Mouse (Mus musculus) limb, embryonic 10.5 days (tissue): Measurements from ENCODE around the gene Osmr. TPM values are rescaled to one million over a fixed set of nuclear protein-coding genes. Genes with fewer than 3 reads are reported as not detected.
A peak's percentile ranks its signal among the peaks of the same experiment; 100 is the strongest.

ENCODE experiments used
- DNase-seq: peaks from one replicate; pipeline ENCODE4 v3.0.0-alpha.2; 2017; ENCODE audit warnings: low spot score
- H3K27ac ChIP-seq: fragments of 300-500 bp; sonication (generic); 2 replicates; pipeline ENCODE4 v1.5.1; 2016; ENCODE audit warnings: mild to moderate bottlenecking
- H3K27me3 ChIP-seq: fragments of 300-500 bp; sonication (generic); 2 replicates; pipeline ENCODE4 v1.6.1; 2016; ENCODE audit warnings: low read depth, mild to moderate bottlenecking; ENCODE audit not compliant: poor library complexity, severe bottlenecking
- H3K36me3 ChIP-seq: fragments of 300-500 bp; sonication (generic); 2 replicates; pipeline ENCODE4 v1.6.1; 2016; ENCODE audit warnings: mild to moderate bottlenecking, moderate library complexity
- H3K4me1 ChIP-seq: fragments of 300-500 bp; sonication (generic); 2 replicates; pipeline ENCODE4 v1.6.1; 2016
- H3K4me3 ChIP-seq: fragments of 300-500 bp; sonication (generic); 2 replicates; pipeline ENCODE4 v1.5.1; 2016; ENCODE audit warnings: mild to moderate bottlenecking, moderate library complexity
- H3K9me3 ChIP-seq: fragments of 300-500 bp; sonication (generic); replicated peaks from 2 replicates; pipeline ENCODE4 v1.6.1; 2016; ENCODE audit warnings: mild to moderate bottlenecking
- WGBS: fragments of 180-500 bp; shearing (Covaris S2); methylation state at CpG from one replicate; pipeline ENCODE4 v1.1.7; 2016; 5-methylcytosine and 5-hydroxymethylcytosine counted together
- polyA plus RNA-seq: library from polyadenylated mRNA; unstranded; fragments of >200 nt; fragmentation: Nextera tagmentation; extraction: Ambion mirVana; gene quantifications from 2 replicates; pipeline ENCODE4 v1.2.1, GENCODE M21; 2016

The Osmr gene
- polyA plus RNA-seq, 1 experiment from 2014 or later: 0.31 TPM

DNA sequence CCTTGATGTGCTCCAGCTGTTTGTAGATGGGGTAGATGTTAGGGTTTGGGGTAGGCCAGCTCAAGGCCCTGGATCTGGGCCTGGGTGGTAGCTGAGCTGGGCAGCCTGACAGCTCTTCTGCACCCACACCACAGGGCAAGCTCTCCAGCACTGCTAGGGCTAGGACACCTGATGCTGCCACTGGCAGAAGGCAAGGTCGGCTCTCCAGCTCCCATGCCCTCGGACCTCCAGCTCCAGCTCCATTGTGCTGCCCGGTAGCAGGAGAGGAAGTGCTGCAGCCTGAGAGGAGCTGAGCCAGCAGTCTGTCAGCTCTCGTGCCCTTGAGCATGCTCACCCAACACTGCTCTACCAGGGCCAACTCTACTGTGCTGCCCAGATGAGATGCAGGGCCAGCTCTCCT, 8.3 kb upstream of the Osmr start:
- H3K4me1 ChIP-seq: peaks cover 4% of the 10 kb centered on the region; the same call in 1 of the 2 replicates
- no peaks in the 10 kb centered on the region for H3K9me3 ChIP-seq
- no peak for DNase-seq
- H3K27ac ChIP-seq: no peak overlapping the region
- H3K4me3 ChIP-seq: no peak overlapping the region
- WGBS: 89% methylated on average over 4 of the region's 4 CpGs
- H3K27me3 ChIP-seq: no peaks in the 10 kb centered on the region
- H3K36me3 ChIP-seq: no peaks in the 10 kb centered on the region

DNA sequence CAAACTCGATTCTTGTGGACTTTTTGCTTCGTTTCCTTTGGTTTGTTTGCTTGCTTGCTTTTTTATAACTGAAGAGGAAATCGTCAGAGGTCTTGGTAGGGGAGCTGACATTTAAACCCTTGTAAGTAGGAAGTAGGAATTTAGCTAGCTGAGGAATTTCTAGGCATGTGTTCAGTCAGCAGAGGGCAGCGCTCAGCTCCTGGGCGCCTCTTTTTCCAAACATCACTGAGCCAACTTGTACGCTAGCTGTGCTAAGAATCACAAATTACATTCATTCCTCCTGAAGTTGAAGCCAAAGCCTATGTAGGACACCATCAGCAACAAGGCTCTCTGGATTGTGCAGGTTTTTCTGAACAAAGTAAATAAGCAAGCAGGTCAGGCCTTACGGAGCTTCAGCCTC, 7.4 kb upstream of the Osmr start:
- Histone ChIP-seq H3K27me3 (no peaks in the 10 kb centered on the region), H3K36me3 (no peaks in the 10 kb centered on the region), H3K27ac (no peak overlapping the region), H3K9me3 (no peaks in the 10 kb centered on the region), H3K4me3 (no peak overlapping the region), H3K4me1 (peaks cover 4% of the 10 kb centered on the region; the same call in 1 of the 2 replicates)
- DNase-seq: no peak
- 48% methylated on average over 7 of the region's 7 CpGs for WGBS

DNA sequence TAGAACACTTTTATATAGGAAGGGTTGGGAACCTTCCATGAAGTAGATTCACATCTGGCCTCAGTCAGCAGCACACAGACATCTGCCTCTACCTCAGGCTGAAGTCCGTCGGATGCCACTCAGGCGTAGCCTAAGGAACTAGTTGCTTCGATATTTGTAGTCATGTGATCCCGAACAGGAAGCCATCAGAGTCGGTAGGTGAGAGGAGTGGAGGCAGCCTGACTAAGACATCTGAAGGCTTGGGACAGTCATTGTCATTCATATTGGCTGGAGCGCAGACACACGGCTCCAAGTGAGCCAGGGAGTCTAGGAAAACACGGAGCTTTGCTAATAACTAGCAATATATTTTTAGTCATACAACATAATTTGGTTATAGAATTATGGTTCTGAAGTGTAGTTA, 6.4 kb upstream of the Osmr start:
- H3K9me3 ChIP-seq: no peaks in the 10 kb centered on the region
- WGBS: 89% methylated on average over 9 of the region's 9 CpGs
- no peak overlapping the region for H3K4me3 ChIP-seq
- H3K27me3 ChIP-seq: 0 out of 2 replicates have a peak, but pooled peaks cover 4% of the 10 kb centered on the region
- no peaks in the 10 kb centered on the region for H3K36me3 ChIP-seq
- H3K4me1 ChIP-seq: peaks cover 4% of the 10 kb centered on the region; the same call in 1 of the 2 replicates
- H3K27ac ChIP-seq: no peak overlapping the region
- no peak for DNase-seq

DNA sequence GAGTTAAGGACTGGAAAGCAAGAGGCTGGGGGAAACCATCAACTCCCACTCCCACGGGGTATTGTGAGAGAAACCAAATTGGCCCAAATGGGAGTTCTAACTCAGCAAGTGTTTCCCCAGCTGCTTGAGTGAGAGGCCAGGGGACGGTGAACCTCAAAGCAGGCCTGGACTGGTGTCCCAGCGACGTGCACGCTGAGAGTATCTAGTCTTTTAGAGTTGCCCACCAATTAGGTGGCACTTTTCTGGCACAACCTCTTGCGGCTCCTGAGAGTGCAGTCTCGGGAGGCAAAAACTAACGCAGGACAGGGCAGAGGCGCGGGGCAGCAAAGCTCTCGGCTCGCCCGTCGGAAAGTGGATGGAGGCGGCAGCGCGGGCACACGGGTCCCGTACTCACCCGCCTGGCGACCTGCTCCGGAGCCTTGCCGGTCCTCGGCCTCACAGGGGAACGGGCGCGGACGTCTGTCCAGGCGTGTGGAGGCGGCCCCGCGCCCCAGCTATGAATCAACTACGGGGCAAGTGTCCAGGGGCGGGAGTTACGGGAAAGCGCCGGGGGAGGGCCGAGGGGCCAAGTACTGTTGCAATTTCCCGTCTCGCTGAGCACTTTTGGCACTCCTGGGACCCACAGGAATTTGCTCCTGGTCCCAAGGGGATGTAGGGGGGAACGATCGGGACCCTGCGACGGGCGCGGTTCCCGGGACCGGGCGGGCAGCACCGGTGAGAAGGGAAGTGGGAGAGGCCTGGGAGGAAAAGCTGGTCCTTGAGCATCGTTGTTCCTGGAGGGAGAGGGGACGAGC, 765 bp downstream of the Osmr start:
- H3K4me1 ChIP-seq: peaks cover 16% of the 10 kb centered on the region
- peaks cover 50% of the 10 kb centered on the region for H3K27me3 ChIP-seq
- peak overlapping the region; percentile 59 for H3K4me3 ChIP-seq
- H3K36me3 ChIP-seq: no peaks in the 10 kb centered on the region
- no peaks in the 10 kb centered on the region for H3K9me3 ChIP-seq
- WGBS: under 1% methylated on average over 52 of the region's 52 CpGs
- H3K27ac ChIP-seq: peak overlapping the region; percentile 70; the same call in 1 of the 2 replicates
- peak; percentile 59 for DNase-seq

DNA sequence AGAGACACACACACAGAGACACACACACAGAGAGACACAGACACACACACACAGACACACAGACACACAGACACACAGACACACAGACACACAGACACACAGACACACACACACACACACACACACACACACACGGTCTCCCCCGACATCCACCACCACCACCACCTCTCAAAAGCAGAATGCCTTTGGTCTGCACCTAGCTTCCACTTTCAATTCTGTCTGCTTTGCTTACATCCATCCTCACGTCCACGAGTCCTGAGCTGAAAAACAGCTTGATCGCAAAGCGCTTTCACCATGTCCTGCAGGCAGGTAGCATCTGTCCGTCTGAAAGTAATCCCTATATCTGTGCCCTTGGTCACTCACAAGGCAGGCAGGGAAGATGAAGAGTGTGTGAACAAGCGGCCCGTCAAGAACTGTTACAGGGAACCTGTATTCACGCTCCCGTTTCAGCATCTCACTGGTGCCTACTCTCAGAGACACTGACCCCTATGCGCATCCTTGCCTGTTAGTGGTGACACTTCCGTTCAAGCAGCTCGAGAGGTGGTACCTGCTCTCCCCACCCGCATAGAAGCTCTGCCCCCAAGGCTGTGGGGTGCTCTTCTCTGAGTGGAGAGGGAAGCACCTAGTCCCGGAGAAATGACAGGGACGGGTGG, 1.5 kb downstream of the Osmr start:
- peaks cover 15% of the 10 kb centered on the region for H3K4me1 ChIP-seq
- peak overlapping the region; percentile 59 for H3K4me3 ChIP-seq
- no peaks in the 10 kb centered on the region for H3K9me3 ChIP-seq
- 37% methylated on average over 17 of the region's 17 CpGs for WGBS
- peaks cover 50% of the 10 kb centered on the region for H3K27me3 ChIP-seq
- no peaks in the 10 kb centered on the region for H3K36me3 ChIP-seq
- H3K27ac ChIP-seq: no peak overlapping the region
- peak; percentile 37 for DNase-seq

DNA sequence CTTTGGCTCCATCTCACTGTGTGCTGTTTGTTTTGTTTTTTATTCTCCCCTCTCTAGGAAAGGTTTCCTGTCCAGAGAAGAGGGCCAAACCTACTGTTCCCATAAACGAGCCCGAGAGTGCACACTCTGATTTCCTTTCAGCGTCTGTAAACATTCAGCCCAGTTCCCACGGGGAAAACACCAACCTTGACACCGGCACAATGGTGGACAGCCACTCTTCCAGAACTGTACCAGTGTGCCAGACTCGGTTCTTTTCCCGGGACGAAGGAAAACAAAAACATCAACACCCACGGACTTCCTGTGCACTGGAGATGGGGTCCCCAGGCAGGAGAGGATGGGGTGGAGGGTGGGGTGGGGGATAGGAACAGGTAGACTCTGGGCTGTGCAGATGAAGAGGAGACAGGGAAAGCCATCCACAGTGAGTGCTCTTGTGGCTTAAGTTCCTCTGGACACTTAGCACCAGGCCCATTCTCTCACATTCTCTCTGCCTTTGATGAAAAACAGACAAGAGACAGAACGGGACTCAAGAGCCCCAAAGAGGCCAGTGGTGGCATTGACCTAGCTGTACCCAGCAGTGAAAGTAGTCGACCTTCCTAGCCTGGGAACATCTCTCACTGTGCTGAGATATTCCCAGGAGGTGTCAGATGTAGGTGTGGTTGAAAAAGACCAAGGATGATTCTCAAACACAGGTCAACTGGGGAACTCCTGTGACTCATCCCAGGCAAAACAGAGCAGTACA, 3.0 kb downstream of the Osmr start:
- WGBS: 64% methylated on average over 11 of the region's 11 CpGs
- no peak overlapping the region for H3K4me3 ChIP-seq
- peaks cover 50% of the 10 kb centered on the region for H3K27me3 ChIP-seq

DNA sequence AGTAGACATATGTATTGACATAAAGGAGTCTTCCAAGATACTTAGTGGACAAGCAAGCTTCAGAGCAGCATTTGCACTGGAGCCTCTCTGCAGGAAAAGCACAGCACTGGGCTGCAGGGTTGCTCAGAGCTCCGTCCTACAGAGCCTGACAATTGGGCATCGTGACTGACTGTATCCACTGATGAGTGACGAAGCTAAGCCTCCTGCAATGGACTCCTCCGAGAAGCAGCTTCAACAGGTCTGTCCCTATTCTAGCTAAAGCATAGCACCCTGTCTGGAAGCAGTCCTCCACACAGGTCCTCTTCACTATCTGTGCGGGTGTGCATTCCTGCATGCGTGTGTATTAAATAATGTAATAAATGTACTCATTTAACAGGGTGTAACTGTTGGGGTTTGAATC, 7.9 kb downstream of the Osmr start:
- WGBS: 89% methylated on average over 6 of the region's 6 CpGs
- peaks cover 11% of the 10 kb centered on the region; the same call in 1 of the 2 replicates for H3K27me3 ChIP-seq

More for the DNA sequence above, 3.0 kb downstream of the Osmr start:
- peaks cover 15% of the 10 kb centered on the region for H3K4me1 ChIP-seq
- H3K27ac ChIP-seq: no peak overlapping the region
- H3K9me3 ChIP-seq: no peaks in the 10 kb centered on the region
- no peaks in the 10 kb centered on the region for H3K36me3 ChIP-seq
- no peak for DNase-seq

DNA sequence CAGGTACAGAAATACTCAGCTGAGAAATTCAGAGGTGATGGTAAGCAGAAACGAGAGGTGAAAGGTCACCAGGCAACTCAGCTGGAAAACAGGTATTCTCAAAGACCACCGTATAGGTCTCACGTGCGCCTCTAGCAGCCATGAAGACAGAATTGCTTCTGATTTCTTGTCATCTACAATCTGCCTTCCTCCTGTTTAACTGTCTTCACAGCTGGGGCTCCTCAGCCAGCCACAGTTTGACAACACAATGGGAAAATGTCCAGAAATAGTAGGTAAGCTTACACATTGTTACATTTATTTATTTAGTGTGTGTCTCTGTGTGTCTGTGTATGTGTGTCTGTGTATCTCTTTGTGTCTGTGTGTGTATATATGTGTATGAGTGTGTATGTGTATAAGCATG, 12.6 kb downstream of the Osmr start:
- Histone ChIP-seq H3K9me3 (no peaks in the 10 kb centered on the region), H3K27ac (no peak overlapping the region), H3K27me3 (no peaks in the 10 kb centered on the region), H3K4me3 (no peak overlapping the region), H3K4me1 (no peaks in the 10 kb centered on the region), H3K36me3 (no peaks in the 10 kb centered on the region)
- 92% methylated on average over 4 of the region's 4 CpGs for WGBS
- DNase-seq: no peak

More for the DNA sequence above, 7.9 kb downstream of the Osmr start:
- no peak overlapping the region for H3K4me3 ChIP-seq
- H3K36me3 ChIP-seq: no peaks in the 10 kb centered on the region
- no peak overlapping the region for H3K27ac ChIP-seq
- H3K4me1 ChIP-seq: no peaks in the 10 kb centered on the region
- no peak for DNase-seq
- no peaks in the 10 kb centered on the region for H3K9me3 ChIP-seq

DNA sequence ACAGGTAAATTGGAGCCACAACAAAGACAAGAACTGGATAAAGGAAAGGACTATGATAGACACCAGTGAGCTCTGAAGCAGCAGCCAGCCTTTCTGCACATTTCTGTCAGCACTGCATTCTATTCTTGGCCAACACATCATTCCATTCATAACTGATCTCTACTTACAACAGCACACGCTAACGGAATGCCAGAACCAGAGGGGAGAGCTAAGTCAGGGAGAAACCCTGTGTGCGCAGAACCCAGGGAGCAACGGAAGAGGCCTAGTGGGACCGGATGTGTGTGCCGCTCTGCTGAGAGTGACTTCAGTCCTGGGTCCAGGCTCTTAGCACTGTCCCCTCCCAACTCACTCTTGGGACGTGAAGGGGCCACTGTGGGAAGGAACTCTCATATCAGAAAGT, 13.2 kb downstream of the Osmr start:
- Histone ChIP-seq H3K27ac (no peak overlapping the region), H3K4me1 (no peaks in the 10 kb centered on the region), H3K4me3 (no peak overlapping the region), H3K9me3 (no peaks in the 10 kb centered on the region), H3K36me3 (no peaks in the 10 kb centered on the region), H3K27me3 (no peaks in the 10 kb centered on the region)
- no peak for DNase-seq
- 90% methylated on average over 7 of the region's 7 CpGs for WGBS

DNA sequence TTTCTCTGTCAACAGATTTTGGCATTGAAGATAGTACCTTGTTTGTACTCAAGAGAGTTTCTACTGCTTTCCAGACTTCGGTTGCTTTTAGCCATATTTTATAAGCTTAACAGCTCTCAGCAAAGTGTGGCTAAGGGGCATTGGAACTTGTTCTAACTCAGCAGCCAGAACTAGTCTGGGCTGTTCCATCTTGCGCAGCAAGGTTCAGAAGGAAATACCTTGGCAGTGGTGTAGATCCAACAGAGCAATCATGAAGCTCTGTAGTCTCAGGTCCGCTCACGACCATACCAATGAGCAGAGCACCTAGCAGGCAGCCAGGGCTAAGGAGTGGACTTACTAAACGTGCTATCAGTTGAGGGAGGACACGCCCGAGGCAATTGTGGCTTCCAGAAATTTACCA, 15.0 kb downstream of the Osmr start:
- Histone ChIP-seq H3K36me3 (no peaks in the 10 kb centered on the region), H3K27me3 (no peaks in the 10 kb centered on the region), H3K27ac (no peak overlapping the region), H3K9me3 (no peaks in the 10 kb centered on the region), H3K4me3 (no peak overlapping the region), H3K4me1 (no peaks in the 10 kb centered on the region)
- DNase-seq: no peak
- WGBS: 86% methylated on average over 7 of the region's 7 CpGs

DNA sequence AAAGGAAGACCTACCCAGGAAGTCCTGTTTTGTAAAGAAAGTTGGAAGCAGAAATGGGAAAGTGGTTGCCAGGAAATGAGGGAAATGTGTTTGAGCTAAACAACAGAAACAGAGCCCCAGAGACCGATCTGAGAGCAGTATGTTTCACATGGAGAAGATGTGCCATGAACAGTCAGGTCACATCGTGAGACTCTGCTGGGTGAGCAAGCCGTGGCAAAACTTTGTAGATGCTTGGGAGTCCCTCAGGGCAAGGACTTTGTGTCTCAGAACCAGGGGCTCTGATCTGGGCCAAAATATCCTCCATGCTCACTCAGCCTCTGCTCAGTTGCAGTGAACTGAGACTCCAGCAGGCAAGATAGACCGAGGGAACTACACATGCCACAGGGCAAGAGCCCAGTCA, 15.9 kb downstream of the Osmr start:
- Histone ChIP-seq H3K27ac (no peak overlapping the region), H3K27me3 (no peaks in the 10 kb centered on the region), H3K4me3 (no peak overlapping the region), H3K36me3 (no peaks in the 10 kb centered on the region), H3K9me3 (no peaks in the 10 kb centered on the region), H3K4me1 (no peaks in the 10 kb centered on the region)
- 87% methylated on average over 4 of the region's 4 CpGs for WGBS
- no peak for DNase-seq

DNA sequence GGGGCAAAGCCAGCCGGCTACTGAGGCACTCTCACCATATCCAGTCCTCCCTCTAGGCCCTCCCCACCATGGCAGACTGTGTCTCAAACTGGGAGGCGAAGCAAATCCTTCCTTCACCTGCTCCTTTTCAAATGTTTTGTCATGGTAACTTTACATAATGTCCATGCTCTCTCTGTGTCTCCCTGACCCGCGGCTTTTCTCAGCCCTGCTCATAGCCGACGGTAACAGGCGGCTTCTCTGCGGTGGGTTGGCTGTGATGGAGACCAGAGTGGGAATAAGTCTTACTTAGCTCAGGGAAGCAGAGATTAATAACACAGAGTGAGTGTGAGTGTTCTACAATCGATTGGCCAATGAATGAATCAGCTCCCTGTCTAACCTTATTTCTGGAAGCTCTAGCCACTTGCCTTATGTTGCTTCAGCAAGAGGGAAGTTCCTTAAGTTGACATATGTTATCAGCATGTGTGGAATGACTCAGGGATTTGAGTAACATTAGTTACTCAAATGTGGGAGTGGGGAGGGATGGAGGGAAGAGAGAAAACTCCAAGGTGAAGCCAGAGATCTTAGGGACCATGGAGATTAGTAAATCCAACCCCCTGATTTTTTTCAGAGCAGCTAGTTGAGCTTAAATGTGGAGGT, 17.4 kb downstream of the Osmr start:
- Histone ChIP-seq H3K27me3 (no peaks in the 10 kb centered on the region), H3K4me1 (no peaks in the 10 kb centered on the region), H3K36me3 (no peaks in the 10 kb centered on the region), H3K4me3 (no peak overlapping the region), H3K9me3 (no peaks in the 10 kb centered on the region), H3K27ac (no peak overlapping the region)
- WGBS: 91% methylated on average over 9 of the region's 9 CpGs
- DNase-seq: no peak
